In the genomic region with DNA sequence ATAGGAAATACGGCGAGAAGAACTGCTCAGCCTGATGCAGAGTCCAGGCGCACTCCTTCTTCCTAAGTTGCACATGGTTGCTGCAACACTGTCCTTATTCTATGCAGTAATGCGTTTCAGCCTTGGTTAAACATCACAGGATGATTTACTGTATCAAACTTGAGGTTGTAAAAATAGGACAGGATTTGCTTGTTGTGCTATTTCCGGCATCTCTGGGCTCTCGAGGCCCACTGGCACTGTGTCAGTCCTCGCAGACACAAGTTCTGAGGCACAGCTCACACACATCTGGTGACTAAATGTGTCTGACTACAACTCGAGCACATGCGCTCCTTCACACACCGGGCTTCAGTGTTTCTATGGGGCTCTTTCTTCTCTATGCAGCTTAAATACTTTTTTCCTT, we compare ENCODE assay signal across 15 mouse cellular contexts.
DNase-seq lines count a peak whose midpoint lies in the region; ATAC-seq and TF ChIP-seq lines count a peak whose summit lies in the region.
"Had no signal": no experiment of that assay in that cellular context is flagged by ENCODE, and none has a peak within 500 bp of the region (broad histone marks: within the 10 kb centered on the region; RNA-seq: fewer than 3 reads in every experiment).

No protein-coding gene starts in this region.

- ATAC-seq in heart, embryonic 13.5 days (ENCODE audit: extremely low read depth, insufficient number of reproducible peaks, low FRiP score, low TSS enrichment), result no peak
- ATAC-seq in heart, embryonic 12.5 days (ENCODE audit: insufficient number of reproducible peaks, low FRiP score), result no peak
- ATAC-seq in heart, postnatal 0 days (ENCODE audit: insufficient read depth, low read depth), result no peak
- peak; percentile 84 for ATAC-seq in limb, embryonic 14.5 days (ENCODE audit: low FRiP score, low read depth)
- ATAC-seq: CD4-positive, CD25-positive, alpha-beta regulatory T cell, adult 4 months; lung, postnatal 0 days; Patski had no signal

- peaks cover 14% of the 10 kb centered on the region for H3K4me1 ChIP-seq in heart, embryonic 13.5 days
- peaks cover 7% of the 10 kb centered on the region; the same call in 1 of the 2 replicates for H3K4me1 ChIP-seq in heart, embryonic 12.5 days (replicated peaks)
- H3K4me1 ChIP-seq in heart, postnatal 0 days (ENCODE audit: control insufficient read depth, insufficient read depth), result peaks cover 10% of the 10 kb centered on the region; the same call in 1 of the 2 replicates
- H3K4me1 ChIP-seq in limb, embryonic 14.5 days (ENCODE audit: control insufficient read depth, insufficient read depth, low read length), result no peaks in the 10 kb centered on the region
- H3K4me1 ChIP-seq: hindbrain, embryonic 15.5 days; neural tube, embryonic 15.5 days had no signal

- no peak for TF ChIP-seq POLR2A in limb, embryonic 14.5 days (IDR thresholded peaks at IDR 0.05; ENCODE audit: borderline replicate concordance, extremely low read depth, insufficient read depth, insufficient read length)

- H3K4me3 ChIP-seq in heart, embryonic 13.5 days, result no peak overlapping the region
- no peak overlapping the region for H3K4me3 ChIP-seq in heart, embryonic 12.5 days
- H3K4me3 ChIP-seq in heart, postnatal 0 days (ENCODE audit: low read depth, low read length), result no peak overlapping the region
- H3K4me3 ChIP-seq in limb, embryonic 14.5 days (replicated peaks; ENCODE audit: low read length), result no peak overlapping the region
- H3K4me3 ChIP-seq: hindbrain, embryonic 15.5 days; neural tube, embryonic 15.5 days had no signal

- no peaks in the 10 kb centered on the region for H3K27me3 ChIP-seq in heart, embryonic 13.5 days (replicated peaks)
- no peaks in the 10 kb centered on the region for H3K27me3 ChIP-seq in heart, embryonic 12.5 days (replicated peaks)
- no peaks in the 10 kb centered on the region for H3K27me3 ChIP-seq in heart, postnatal 0 days (ENCODE audit: control insufficient read depth, insufficient read depth, low read length)
- H3K27me3 ChIP-seq in limb, embryonic 14.5 days (ENCODE audit: control insufficient read depth, insufficient read depth, low read length), result no peaks in the 10 kb centered on the region
- H3K27me3 ChIP-seq: hindbrain, embryonic 15.5 days; neural tube, embryonic 15.5 days; Patski had no signal

- 66% methylated on average over 10 of the region's 10 CpGs for WGBS in heart, embryonic 13.5 days
- 69% methylated on average over 10 of the region's 10 CpGs for WGBS in heart, embryonic 12.5 days
- WGBS in heart, postnatal 0 days, result 48% methylated on average over 10 of the region's 10 CpGs
- 52% methylated on average over 10 of the region's 10 CpGs for WGBS in limb, embryonic 14.5 days

- no peaks in the 10 kb centered on the region for H3K36me3 ChIP-seq in heart, embryonic 13.5 days
- H3K36me3 ChIP-seq in heart, embryonic 12.5 days, result no peaks in the 10 kb centered on the region
- no peaks in the 10 kb centered on the region for H3K36me3 ChIP-seq in heart, postnatal 0 days (replicated peaks; ENCODE audit: control insufficient read depth, insufficient read depth, low read length)
- H3K36me3 ChIP-seq in limb, embryonic 14.5 days (ENCODE audit: control insufficient read depth, insufficient read depth, low read length), result no peaks in the 10 kb centered on the region
- H3K36me3 ChIP-seq: hindbrain, embryonic 15.5 days; neural tube, embryonic 15.5 days had no signal

- no peak overlapping the region for H3K4me2 ChIP-seq in heart, embryonic 13.5 days
- H3K4me2 ChIP-seq in heart, embryonic 12.5 days, result no peak overlapping the region
- no peak overlapping the region for H3K4me2 ChIP-seq in heart, postnatal 0 days (ENCODE audit: low read depth, low read length)
- no peak overlapping the region for H3K4me2 ChIP-seq in limb, embryonic 14.5 days (replicated peaks; ENCODE audit: low read depth, low read length, severe bottlenecking)
- H3K4me2 ChIP-seq: hindbrain, embryonic 15.5 days; neural tube, embryonic 15.5 days had no signal

- H3K9me3 ChIP-seq in heart, embryonic 13.5 days, result no peaks in the 10 kb centered on the region
- H3K9me3 ChIP-seq in heart, embryonic 12.5 days (replicated peaks), result no peaks in the 10 kb centered on the region
- no peaks in the 10 kb centered on the region for H3K9me3 ChIP-seq in heart, postnatal 0 days (replicated peaks; ENCODE audit: control insufficient read depth, low read length)
- H3K9me3 ChIP-seq in limb, embryonic 14.5 days (ENCODE audit: control insufficient read depth, low read length), result no peaks in the 10 kb centered on the region
- H3K9me3 ChIP-seq: hindbrain, embryonic 15.5 days; neural tube, embryonic 15.5 days had no signal

- H3K9ac ChIP-seq in heart, embryonic 13.5 days, result no peak overlapping the region
- no peak overlapping the region for H3K9ac ChIP-seq in heart, embryonic 12.5 days
- no peak overlapping the region for H3K9ac ChIP-seq in heart, postnatal 0 days (replicated peaks; ENCODE audit: low read depth, low read length)
- H3K9ac ChIP-seq in limb, embryonic 14.5 days (ENCODE audit: low read depth, low read length, severe bottlenecking), result no peak overlapping the region
- H3K9ac ChIP-seq: hindbrain, embryonic 15.5 days; neural tube, embryonic 15.5 days had no signal

- no peak for TF ChIP-seq CTCF in heart, postnatal 0 days (IDR thresholded peaks at IDR 0.05; ENCODE audit: low read depth)

- TF ChIP-seq EP300 in heart, postnatal 0 days (IDR thresholded peaks at IDR 0.05; ENCODE audit: low read depth), result no peak

- H3K27ac ChIP-seq in heart, embryonic 13.5 days (replicated peaks), result 0 out of 2 replicates have a peak overlapping the region, but pooled peaks have one; percentile 0
- no peak overlapping the region for H3K27ac ChIP-seq in heart, embryonic 12.5 days (ENCODE audit: poor library complexity, severe bottlenecking)
- H3K27ac ChIP-seq in heart, postnatal 0 days (ENCODE audit: low read depth), result peak overlapping the region; percentile 46
- peak overlapping the region; percentile 59; the same call in 1 of the 2 replicates for H3K27ac ChIP-seq in limb, embryonic 14.5 days (replicated peaks; ENCODE audit: low read depth, low read length)
- H3K27ac ChIP-seq: hindbrain, embryonic 15.5 days; neural tube, embryonic 15.5 days had no signal

- peak; percentile 31 for DNase-seq in fibroblast of lung, adult 2 months (ENCODE audit: low read depth)
- DNase-seq in heart, postnatal 0 days (ENCODE audit: low spot score), result no peak
- DNase-seq in limb, embryonic 14.5 days (ENCODE audit: low spot score), result peak; percentile 22
- DNase-seq in Muller cell, postnatal 12 days (ENCODE audit: inconsistent ontology term), result no peak
- no peak for DNase-seq in embryo, embryonic 10 days (ENCODE audit: low spot score)
- no peak for DNase-seq in lung, postnatal 25 days (ENCODE audit: low spot score)
- DNase-seq: cerebellum, postnatal 36 days; liver had no signal

Comparison
In these comparisons a context has a peak if more than half of its experiments do, and no peak if none do; other contexts are left out.
1. DNase-seq: peak in fibroblast of lung, adult 2 months (single experiment) and limb, embryonic 14.5 days (single experiment); none in heart, postnatal 0 days (single experiment), Muller cell, postnatal 12 days (single experiment), embryo, embryonic 10 days (single experiment) and lung, postnatal 25 days (single experiment).